Mouse (Mus musculus) ES-E14 (cell line): ENCODE results near the gene Tubb5.
A peak's percentile ranks its signal among the peaks of the same experiment; 100 is the strongest.

ENCODE experiments used
- CHD2 ChIP-seq: IDR thresholded peaks from 2 replicates; pipeline ENCODE4 v1.6.1; 2014; ENCODE audit warnings: mild to moderate bottlenecking, low read depth, low read length, inconsistent platforms
- HCFC1 ChIP-seq: IDR thresholded peaks from 2 replicates; pipeline ENCODE4 v1.6.1; 2012; ENCODE audit warnings: low read length, inconsistent platforms, borderline replicate concordance; ENCODE audit not compliant: insufficient read depth
- MAFK ChIP-seq: IDR thresholded peaks from 2 replicates; pipeline ENCODE4 v1.6.1; 2014; ENCODE audit warnings: mild to moderate bottlenecking, low read depth, low read length, inconsistent platforms; ENCODE audit not compliant: insufficient read depth
- ZC3H11A ChIP-seq: IDR thresholded peaks from 2 replicates; pipeline ENCODE4 v1.6.1; 2012; ENCODE audit warnings: low read depth, mild to moderate bottlenecking, inconsistent platforms, low read length, borderline replicate concordance
- ZNF384 ChIP-seq: IDR thresholded peaks from 2 replicates; pipeline ENCODE4 v1.6.1; 2012; ENCODE audit warnings: low read depth, low read length, inconsistent platforms

- TF ChIP-seq ZNF384 (peak; percentile 90), ZC3H11A (no peak), MAFK (peak; percentile 78), HCFC1 (peak; percentile 73), CHD2 (peak; percentile 62; the same call in 1 of the 2 replicates)
These were observed 3.2 kb upstream of the Tubb5 start, which contains the start of gene Mdc1 for GRCm38 (mm10) chr17:35841076-35841950.
